Mouse (Mus musculus): ENCODE measurements around the gene Gm45618. TPM values are rescaled to one million over a fixed set of nuclear protein-coding genes. Genes with fewer than 3 reads are reported as not detected.

The Gm45618 gene
- total RNA-seq, 1 experiment from 2014 or later = not detected

Other genes with a start within 250 kb of the Gm45618 start
- gene Tollip, start 202.2 kb downstream of the Gm45618 start, total RNA-seq (2021) = 50.6 and 53.8 TPM in 2 replicates
- gene Brsk2, start 171.0 kb downstream of the Gm45618 start, total RNA-seq (2021) = 1.1 and 1.7 TPM in 2 replicates
- 50.3 and 56.9 TPM in 2 replicates for gene Mob2, start 59.7 kb downstream of the Gm45618 start, total RNA-seq (2021)
- 3.9 and 4.7 TPM in 2 replicates for gene Dusp8, start 24.9 kb downstream of the Gm45618 start, total RNA-seq (2021)
- gene Gm39115, start 15.3 kb upstream of the Gm45618 start, total RNA-seq (2021) = not detected in 2 replicates
- gene Gm45337, start 23.9 kb upstream of the Gm45618 start, total RNA-seq (2021) = not detected in 2 replicates
- gene Gm29735, start 36.4 kb upstream of the Gm45618 start, total RNA-seq (2021) = not detected in 2 replicates
- gene Gm4553, start 45.0 kb upstream of the Gm45618 start, total RNA-seq (2021) = not detected in 2 replicates
- not detected in 2 replicates for gene Krtap5-2, start 55.3 kb upstream of the Gm45618 start, total RNA-seq (2021)
- gene Gm10153, start 69.7 kb upstream of the Gm45618 start, total RNA-seq (2021) = not detected in 2 replicates
- gene Krtap5-3, start 80.6 kb upstream of the Gm45618 start, total RNA-seq (2021) = not detected in 2 replicates
- gene Gm7579, start 91.1 kb upstream of the Gm45618 start, total RNA-seq (2021) = not detected in 2 replicates
- not detected in 2 replicates for gene Krtap5-5, start 109.2 kb upstream of the Gm45618 start, total RNA-seq (2021)
- gene Gm40460, start 120.3 kb upstream of the Gm45618 start, total RNA-seq (2021) = not detected in 2 replicates
- gene Gm2431, start 137.6 kb upstream of the Gm45618 start, total RNA-seq (2021) = not detected in 2 replicates
- gene Gm4559, start 153.6 kb upstream of the Gm45618 start, total RNA-seq (2021) = not detected in 2 replicates
- gene Krtap5-1, start 176.4 kb upstream of the Gm45618 start, total RNA-seq (2021) = not detected in 2 replicates
- not detected in 2 replicates for gene Krtap5-4, start 182.8 kb upstream of the Gm45618 start, total RNA-seq (2021)